Mouse (Mus musculus) kidney, adult 2 months (tissue): ENCODE data around the gene Pola1.

Source experiments
- CTCF ChIP-seq: fragments of 200-500 bp; conservative IDR thresholded peaks from 2 replicates; pipeline ENCODE4 v1.5.1; 2011; ENCODE audit warnings: low read depth, mild to moderate bottlenecking, control low read depth, low read length, moderate library complexity, mixed read lengths; ENCODE audit not compliant: insufficient read depth, insufficient read length
- POLR2A ChIP-seq: fragments of 200-500 bp; IDR thresholded peaks from one replicate; pipeline ENCODE4 v1.6.1; 2011; ENCODE audit warnings: low read depth, low read length, control low read depth

DNA sequence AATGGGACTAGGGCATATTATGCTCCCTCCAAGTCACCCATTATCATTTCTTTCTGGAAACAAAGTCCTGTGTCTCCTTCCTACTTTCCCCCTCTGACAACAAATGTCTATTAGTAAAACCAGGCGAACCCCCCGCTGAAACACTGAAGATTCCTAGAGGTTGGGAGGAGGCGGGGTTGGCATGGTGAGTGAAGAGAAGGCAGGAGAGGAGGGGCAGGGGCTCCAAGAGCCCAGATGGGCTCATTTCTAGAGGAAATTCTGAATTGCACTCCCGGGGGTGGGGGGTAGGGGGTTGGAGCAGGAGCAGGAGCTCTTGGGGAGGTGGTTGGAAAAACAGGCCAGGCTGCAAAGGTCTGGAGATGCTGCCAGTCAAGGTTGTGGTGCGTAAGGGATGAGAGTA is 336.1 kb downstream of the Pola1 start:
- TF ChIP-seq CTCF (no peak), POLR2A (no peak)
